Mouse (Mus musculus) testis, adult 2 months (tissue): ENCODE results near the gene Fbxo22.

Experiments used
- CTCF ChIP-seq: fragments of 200-500 bp; IDR thresholded peaks from 2 replicates; pipeline ENCODE4 v1.5.1; 2012; ENCODE audit warnings: low read depth, mild to moderate bottlenecking, inconsistent platforms, low read length, moderate library complexity; ENCODE audit not compliant: control insufficient read depth, insufficient read depth, insufficient replicate concordance
- POLR2A ChIP-seq: fragments of 200-500 bp; IDR thresholded peaks from 2 replicates; pipeline ENCODE4 v1.6.1; 2012; ENCODE audit warnings: low read depth, mild to moderate bottlenecking, inconsistent platforms, low read length, moderate library complexity; ENCODE audit not compliant: control insufficient read depth

- TF ChIP-seq POLR2A (no peak), CTCF (no peak)
Measured at GRCm38 (mm10) chr9:55208458-55208789, 301 bp upstream of the Fbxo22 start.
